Mouse (Mus musculus): ENCODE results near the gene Vmn1r183. TPM values are rescaled to one million over a fixed set of nuclear protein-coding genes. Genes with fewer than 3 reads are reported as not detected.

Gene Vmn1r183
- polyA plus RNA-seq, 1 experiment from 2014 or later, result not detected

DNA sequence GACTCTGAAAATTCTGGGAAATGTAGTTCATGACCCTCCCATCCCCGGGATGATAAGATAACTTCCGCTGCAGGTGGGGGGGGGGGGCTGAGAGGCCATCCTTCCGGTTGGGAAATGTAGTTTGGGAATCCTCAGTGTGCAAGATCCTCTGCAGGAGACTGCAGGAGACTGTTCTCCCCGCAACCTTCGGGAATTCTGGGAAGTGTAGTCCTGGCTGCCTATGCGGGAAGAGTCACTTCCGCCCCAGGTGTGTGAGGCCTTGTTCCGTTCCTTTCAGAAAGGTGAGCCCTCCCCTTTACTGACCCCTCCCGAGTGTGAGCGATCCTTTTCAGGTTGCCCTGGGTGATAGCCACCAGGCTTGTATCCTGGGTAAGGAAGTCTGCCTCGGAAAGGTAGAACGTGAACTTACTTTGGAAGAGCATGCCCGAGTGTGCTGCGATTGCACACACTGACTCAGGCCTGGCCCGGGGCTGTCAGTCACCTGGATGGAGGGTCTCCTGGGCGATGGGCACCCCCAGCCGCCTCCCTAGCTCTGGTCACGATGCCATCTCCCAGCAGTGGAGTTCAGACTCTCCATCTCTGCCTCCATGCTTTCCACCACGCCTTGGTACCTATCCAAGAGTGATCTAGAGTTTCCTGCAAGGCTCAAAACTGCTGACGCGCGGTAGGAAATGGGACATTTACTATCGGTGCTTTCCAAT is 59.3 kb downstream of the Vmn1r183 start, which contains the start of gene Zfp112:
Gene Zfp112, plus strand, starts transcription at position 159 of the 701 bp plus-strand sequence.
- WGBS, result 2% methylated on average over 23 of the region's 23 CpGs
- peak within 1 kb of the TSS; percentile 65 for H3K4me3 ChIP-seq
- peak within 1 kb of the TSS; percentile 72 for H3K9ac ChIP-seq
- peak within 1 kb of the TSS; percentile 78 for H3K27ac ChIP-seq (replicated peaks)
- peak within 1 kb of the TSS; percentile 89 for H3K4me2 ChIP-seq
- H3K9me3 ChIP-seq, result peaks cover 17% of the 10 kb centered on the region
- H3K4me1 ChIP-seq (replicated peaks), result peaks cover 5% of the 10 kb centered on the region
- peak; percentile 98 for ATAC-seq (ENCODE audit: low FRiP score, low read depth)
- H3K36me3 ChIP-seq, result peaks cover 24% of the 10 kb centered on the region
- no peaks in the 10 kb centered on the region for H3K27me3 ChIP-seq

DNA sequence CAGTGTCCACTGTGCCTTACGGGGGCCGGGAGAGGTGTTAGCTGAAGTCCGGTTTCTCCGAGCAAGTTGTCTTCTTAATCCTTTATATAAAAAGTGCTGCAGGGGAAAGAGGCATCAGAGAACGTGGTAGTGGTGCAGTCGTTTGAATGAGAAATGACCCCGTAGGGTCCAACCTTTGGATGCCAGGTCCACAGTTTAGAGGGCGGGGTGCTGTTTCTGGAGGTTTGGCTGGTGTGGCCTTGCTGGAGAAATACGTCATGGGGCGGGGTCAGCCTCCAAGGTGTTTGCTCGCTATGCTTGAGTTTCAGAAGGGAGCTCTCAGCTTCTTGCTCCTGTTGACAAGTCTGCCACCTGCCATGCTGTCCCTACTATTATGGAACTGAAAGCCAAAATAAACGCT is 59.9 kb downstream of the Vmn1r183 start:
- Histone ChIP-seq H3K9ac (peak overlapping the region; percentile 72), H3K4me3 (peak overlapping the region; percentile 65), H3K36me3 (peaks cover 17% of the 10 kb centered on the region), H3K4me2 (peak overlapping the region; percentile 89), H3K9me3 (peaks cover 11% of the 10 kb centered on the region), H3K27me3 (no peaks in the 10 kb centered on the region), H3K27ac (replicated peaks) (peak overlapping the region; percentile 78), H3K4me1 (replicated peaks) (peaks cover 5% of the 10 kb centered on the region)
- ATAC-seq (ENCODE audit: low FRiP score, low read depth), result no peak
- 11% methylated on average over 12 of the region's 12 CpGs for WGBS

Other genes with a start within 250 kb of the Vmn1r183 start
- not detected in 2 replicates for gene Vmn1r175, start 242.6 kb upstream of the Vmn1r183 start, polyA plus RNA-seq (2015; fragmentation: Nextera tagmentation; extraction: Ambion mirVana)
- gene Vmn1r176, start 215.9 kb upstream of the Vmn1r183 start, polyA plus RNA-seq (2015; fragmentation: Nextera tagmentation; extraction: Ambion mirVana), result not detected in 2 replicates
- not detected in 2 replicates for gene Vmn1r177, start 186.8 kb upstream of the Vmn1r183 start, polyA plus RNA-seq (2015; fragmentation: Nextera tagmentation; extraction: Ambion mirVana)
- not detected in 2 replicates for gene Vmn1r178, start 161.2 kb upstream of the Vmn1r183 start, polyA plus RNA-seq (2015; fragmentation: Nextera tagmentation; extraction: Ambion mirVana)
- not detected in 2 replicates for gene Vmn1r179, start 126.3 kb upstream of the Vmn1r183 start, polyA plus RNA-seq (2015; fragmentation: Nextera tagmentation; extraction: Ambion mirVana)
- not detected in 2 replicates for gene Vmn1r180, start 102.6 kb upstream of the Vmn1r183 start, polyA plus RNA-seq (2015; fragmentation: Nextera tagmentation; extraction: Ambion mirVana)
- not detected in 2 replicates for gene Vmn1r181, start 78.6 kb upstream of the Vmn1r183 start, polyA plus RNA-seq (2015; fragmentation: Nextera tagmentation; extraction: Ambion mirVana)
- not detected in 2 replicates for gene V1rd19, start 51.6 kb upstream of the Vmn1r183 start, polyA plus RNA-seq (2015; fragmentation: Nextera tagmentation; extraction: Ambion mirVana)
- 33.7 and 35.5 TPM in 2 replicates for gene Zfp180, start 28.7 kb downstream of the Vmn1r183 start, polyA plus RNA-seq (2015; fragmentation: Nextera tagmentation; extraction: Ambion mirVana)
- gene Zfp112, start 59.1 kb downstream of the Vmn1r183 start, polyA plus RNA-seq (2015; fragmentation: Nextera tagmentation; extraction: Ambion mirVana), result 9.8 and 11.0 TPM in 2 replicates
- 23.3 and 25.2 TPM in 2 replicates for gene Zfp235, start 80.9 kb downstream of the Vmn1r183 start, polyA plus RNA-seq (2015; fragmentation: Nextera tagmentation; extraction: Ambion mirVana)
- gene Zfp114, start 121.8 kb downstream of the Vmn1r183 start, polyA plus RNA-seq (2015; fragmentation: Nextera tagmentation; extraction: Ambion mirVana), result 5.0 and 5.7 TPM in 2 replicates
- gene Zfp111, start 158.2 kb downstream of the Vmn1r183 start, polyA plus RNA-seq (2015; fragmentation: Nextera tagmentation; extraction: Ambion mirVana), result 5.2 and 5.9 TPM in 2 replicates
- gene Zfp109, start 184.3 kb downstream of the Vmn1r183 start, polyA plus RNA-seq (2015; fragmentation: Nextera tagmentation; extraction: Ambion mirVana), result 4.4 and 4.5 TPM in 2 replicates
- gene Zfp108, start 201.5 kb downstream of the Vmn1r183 start, polyA plus RNA-seq (2015; fragmentation: Nextera tagmentation; extraction: Ambion mirVana), result 7.0 and 7.5 TPM in 2 replicates
- gene Zfp93, start 217.2 kb downstream of the Vmn1r183 start, polyA plus RNA-seq (2015; fragmentation: Nextera tagmentation; extraction: Ambion mirVana), result 6.2 and 8.2 TPM in 2 replicates
- 39.5 and 42.3 TPM in 2 replicates for gene Zfp61, start 248.0 kb downstream of the Vmn1r183 start, polyA plus RNA-seq (2015; fragmentation: Nextera tagmentation; extraction: Ambion mirVana)

Data from hindbrain, embryonic 15.5 days (tissue).